Comparison of ENCODE assay signal across 10 mouse cellular contexts in the genomic region with DNA sequence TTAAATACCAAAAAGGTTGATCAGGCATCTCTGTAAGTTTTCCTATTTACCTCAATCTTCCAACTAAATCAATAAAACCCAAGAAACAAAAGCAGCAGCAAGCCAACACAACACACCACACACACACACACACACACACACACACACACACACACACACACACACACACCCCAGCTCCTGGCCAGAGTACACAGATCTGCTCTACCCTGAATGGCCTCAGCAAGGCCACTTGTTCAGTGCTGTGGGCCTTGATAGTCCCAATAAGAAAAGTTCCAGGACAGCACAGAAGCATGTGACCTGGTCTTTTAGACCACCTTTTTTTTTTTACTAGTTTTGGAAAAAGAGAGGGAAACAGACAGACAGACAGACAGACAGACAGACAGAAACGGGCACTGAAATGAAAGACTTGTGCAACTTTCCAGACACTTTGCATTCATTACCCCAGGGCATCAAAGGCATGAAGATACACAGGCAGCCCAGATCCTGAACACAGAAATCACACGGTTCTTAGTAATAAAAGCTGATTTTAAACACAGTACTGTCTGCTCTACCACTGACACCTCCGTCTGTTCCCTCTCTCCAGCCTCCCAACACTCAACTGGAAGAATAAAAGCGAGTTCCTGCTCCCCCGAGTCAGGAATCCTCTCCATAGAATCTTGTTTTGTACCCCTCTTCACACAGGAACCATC. TPM values are rescaled to one million over a fixed set of nuclear protein-coding genes. Genes with fewer than 3 reads are reported as not detected.
DNase-seq lines count a peak whose midpoint lies in the region; ATAC-seq lines count a peak whose summit lies in the region.
"Had no signal": no experiment of that assay in that cellular context is flagged by ENCODE, and none has a peak within 500 bp of the region (broad histone marks: within the 10 kb centered on the region; RNA-seq: fewer than 3 reads in every experiment).

No protein-coding gene starts in this region.

- DNase-seq in heart, adult 8-10 months (ENCODE audit: low spot score) = no peak
- DNase-seq in neural tube, embryonic 11.5 days (ENCODE audit: low spot score) = no peak
- DNase-seq in neural tube, embryonic 10.5 days (ENCODE audit: extremely low spot score, low spot score) = no peak
- DNase-seq in limb, embryonic 10.5 days (ENCODE audit: low spot score) = no peak
- no peak for DNase-seq in left cerebral cortex, adult 9 months (ENCODE audit: low spot score in 2 of 2)
- no peak for DNase-seq in gastrocnemius, postnatal 36 days
- DNase-seq: thymus, postnatal 36 days had no signal

- H3K4me2 ChIP-seq in heart, embryonic 13.5 days = peak overlapping the region; percentile 77
- H3K4me2 ChIP-seq in neural tube, embryonic 11.5 days (ENCODE audit: low read depth) = peak overlapping the region; percentile 28
- peak overlapping the region; percentile 34 for H3K4me2 ChIP-seq in stomach, embryonic 16.5 days (ENCODE audit: low read depth, low read length)

- H3K4me3 ChIP-seq in heart, embryonic 13.5 days = peak overlapping the region; percentile 88
- H3K4me3 ChIP-seq in neural tube, embryonic 11.5 days (ENCODE audit: low read depth, low read length) = no peak overlapping the region
- H3K4me3 ChIP-seq in limb, embryonic 10.5 days = peak overlapping the region; percentile 88
- 0 out of 2 replicates have a peak overlapping the region, but pooled peaks have one; percentile 9 for H3K4me3 ChIP-seq in stomach, embryonic 16.5 days (replicated peaks; ENCODE audit: low read length)
- H3K4me3 ChIP-seq: erythroblast, embryonic 14.5 days had no signal

- peak overlapping the region; percentile 36; the same call in 1 of the 2 replicates for H3K27ac ChIP-seq in heart, embryonic 13.5 days (replicated peaks)
- no peak overlapping the region for H3K27ac ChIP-seq in neural tube, embryonic 11.5 days (ENCODE audit: low read depth, low read length)
- peak overlapping the region; percentile 99 for H3K27ac ChIP-seq in limb, embryonic 10.5 days
- H3K27ac ChIP-seq in stomach, embryonic 16.5 days (ENCODE audit: low read length) = no peak overlapping the region

- 43% methylated on average over 5 of the region's 5 CpGs for WGBS in heart, embryonic 13.5 days
- WGBS in neural tube, embryonic 11.5 days = 25% methylated on average over 5 of the region's 5 CpGs
- WGBS in limb, embryonic 10.5 days = 27% methylated on average over 5 of the region's 5 CpGs
- 43% methylated on average over 5 of the region's 5 CpGs for whole genome bisulfite sequencing in stomach, embryonic 16.5 days

- intact Hi-C loops in gastrocnemius, postnatal 36 days (cut with DNase I) = no loop called here

- peaks cover 33% of the 10 kb centered on the region for H3K36me3 ChIP-seq in heart, embryonic 13.5 days
- H3K36me3 ChIP-seq in neural tube, embryonic 11.5 days (ENCODE audit: control insufficient read depth, insufficient read depth, low read length) = peaks cover 4% of the 10 kb centered on the region; the same call in 1 of the 2 replicates
- H3K36me3 ChIP-seq in limb, embryonic 10.5 days = peaks cover 26% of the 10 kb centered on the region
- no peaks in the 10 kb centered on the region for H3K36me3 ChIP-seq in stomach, embryonic 16.5 days (ENCODE audit: control insufficient read depth, insufficient read depth, low read length)

- no peaks in the 10 kb centered on the region for H3K27me3 ChIP-seq in heart, embryonic 13.5 days (replicated peaks)
- H3K27me3 ChIP-seq in neural tube, embryonic 11.5 days (ENCODE audit: control insufficient read depth, insufficient read depth, low read length) = no peaks in the 10 kb centered on the region
- no peaks in the 10 kb centered on the region for H3K27me3 ChIP-seq in limb, embryonic 10.5 days (ENCODE audit: low read depth, poor library complexity, severe bottlenecking)
- H3K27me3 ChIP-seq in stomach, embryonic 16.5 days (ENCODE audit: control insufficient read depth, insufficient read depth, low read length) = no peaks in the 10 kb centered on the region

- H3K9me3 ChIP-seq in heart, embryonic 13.5 days = no peaks in the 10 kb centered on the region
- H3K9me3 ChIP-seq in neural tube, embryonic 11.5 days (ENCODE audit: control insufficient read depth, low read length) = no peaks in the 10 kb centered on the region
- H3K9me3 ChIP-seq in limb, embryonic 10.5 days (replicated peaks) = no peaks in the 10 kb centered on the region
- no peaks in the 10 kb centered on the region for H3K9me3 ChIP-seq in stomach, embryonic 16.5 days (replicated peaks; ENCODE audit: control insufficient read depth, low read length)

- no peak for ATAC-seq in heart, embryonic 13.5 days (ENCODE audit: extremely low read depth, insufficient number of reproducible peaks, low FRiP score, low TSS enrichment)
- ATAC-seq in neural tube, embryonic 11.5 days (ENCODE audit: insufficient read depth, low FRiP score, low TSS enrichment) = no peak
- ATAC-seq in stomach, embryonic 16.5 days (ENCODE audit: insufficient read depth, low FRiP score) = no peak; the same call in 1 of the 2 replicates

- peaks cover 73% of the 10 kb centered on the region for H3K4me1 ChIP-seq in heart, embryonic 13.5 days
- H3K4me1 ChIP-seq in neural tube, embryonic 11.5 days (ENCODE audit: control insufficient read depth, insufficient read depth, low read length) = peaks cover 34% of the 10 kb centered on the region
- H3K4me1 ChIP-seq in limb, embryonic 10.5 days = peaks cover 67% of the 10 kb centered on the region
- H3K4me1 ChIP-seq in stomach, embryonic 16.5 days (ENCODE audit: control insufficient read depth, insufficient read depth, low read length) = peaks cover 36% of the 10 kb centered on the region

- H3K9ac ChIP-seq in heart, embryonic 13.5 days = peak overlapping the region; percentile 70
- no peak overlapping the region for H3K9ac ChIP-seq in neural tube, embryonic 11.5 days (ENCODE audit: low read length)
- H3K9ac ChIP-seq in stomach, embryonic 16.5 days (ENCODE audit: low read length) = no peak overlapping the region

RNA-seq across cellular contexts. Expression of gene Pbx1, which starts 6.9 kb away (rescaled TPM):
- polyA plus RNA-seq in heart, embryonic 13.5 days (2015; fragmentation: Nextera tagmentation; extraction: Ambion mirVana) = 23.2 and 23.7 TPM in 2 replicates
- 10 to 100 TPM; 48.1 to 60.7 (median 56.2) TPM for total RNA-seq in heart, adult 8-10 months (2022)
- polyA plus RNA-seq in neural tube, embryonic 11.5 days (2014; fragmentation: Nextera tagmentation; extraction: Ambion mirVana) = 45.8 and 47.9 TPM in 2 replicates
- 44.7 and 55.9 TPM in 2 replicates for polyA plus RNA-seq in limb, embryonic 10.5 days (2016; fragmentation: Nextera tagmentation; extraction: Ambion mirVana)
- polyA plus RNA-seq in stomach, embryonic 16.5 days (2015; fragmentation: Nextera tagmentation; extraction: Ambion mirVana) = 32.4 and 35.6 TPM in 2 replicates
- total RNA-seq in gastrocnemius, postnatal 36 days (2021) = 10 to 100 TPM; 15.1 to 17.7 TPM

Comparison
In these comparisons a context has a peak if more than half of its experiments do, and no peak if none do; other contexts are left out.
1. H3K27ac ChIP-seq: peak in heart, embryonic 13.5 days (single experiment) and limb, embryonic 10.5 days (single experiment); none in neural tube, embryonic 11.5 days (single experiment) and stomach, embryonic 16.5 days (single experiment).
2. Peak in every context shown above with its lines, with median percentiles within 50 percentile points of each other: H3K4me2 ChIP-seq.